Comparison of ENCODE assay signal across 8 mouse cellular contexts in genomic region chr7:125707593-125708022, GRCm38 (mm10). TPM values are rescaled to one million over a fixed set of nuclear protein-coding genes. Genes with fewer than 3 reads are reported as not detected.
A peak's percentile ranks its signal among the peaks of the same experiment; 100 is the strongest.
DNase-seq lines count a peak whose midpoint lies in the region; ATAC-seq lines count a peak whose summit lies in the region.

Gtf3c1 (minus strand) TSS chr7:125707780.
D430042O09Rik (plus strand) TSS chr7:125707888.

- H3K27me3 ChIP-seq in forebrain, embryonic 14.5 days (replicated peaks; ENCODE audit: control insufficient read depth, insufficient read depth, low read length), result no peaks in the 10 kb centered on the region
- no peaks in the 10 kb centered on the region for H3K27me3 ChIP-seq in neural tube, embryonic 15.5 days (replicated peaks)

- intact Hi-C loops in heart, postnatal 14 days (cut with DNase I), result no loop called here

- ATAC-seq in forebrain, embryonic 14.5 days, result peak; percentile 99
- ATAC-seq in neural tube, embryonic 15.5 days (ENCODE audit: low FRiP score), result peak; percentile 99

- peaks cover 16% of the 10 kb centered on the region for H3K36me3 ChIP-seq in forebrain, embryonic 14.5 days (ENCODE audit: control insufficient read depth, insufficient read depth, low read length)
- peaks cover 16% of the 10 kb centered on the region for H3K36me3 ChIP-seq in neural tube, embryonic 15.5 days

- peak within 1 kb of the TSS; percentile 96 for H3K4me3 ChIP-seq in forebrain, embryonic 14.5 days (ENCODE audit: low read depth, low read length)
- H3K4me3 ChIP-seq in neural tube, embryonic 15.5 days (replicated peaks), result peak within 1 kb of the TSS; percentile 83

- peaks cover 26% of the 10 kb centered on the region for H3K4me1 ChIP-seq in forebrain, embryonic 14.5 days (ENCODE audit: control insufficient read depth, insufficient read depth, low read length)
- H3K4me1 ChIP-seq in neural tube, embryonic 15.5 days, result peaks cover 43% of the 10 kb centered on the region

- peak within 1 kb of the TSS; percentile 84 for H3K4me2 ChIP-seq in forebrain, embryonic 14.5 days (ENCODE audit: low read length)
- peak within 1 kb of the TSS; percentile 82 for H3K4me2 ChIP-seq in neural tube, embryonic 15.5 days

- H3K9me3 ChIP-seq in forebrain, embryonic 14.5 days (replicated peaks; ENCODE audit: control insufficient read depth, low read length), result no peaks in the 10 kb centered on the region
- H3K9me3 ChIP-seq in neural tube, embryonic 15.5 days (replicated peaks), result no peaks in the 10 kb centered on the region

- WGBS in forebrain, embryonic 14.5 days, result under 1% methylated on average over 45 of the region's 45 CpGs
- 0% methylated on average over 45 of the region's 45 CpGs for WGBS in neural tube, embryonic 15.5 days

- H3K27ac ChIP-seq in forebrain, embryonic 14.5 days (ENCODE audit: low read depth, low read length), result peak within 1 kb of the TSS; percentile 92
- peak within 1 kb of the TSS; percentile 93 for H3K27ac ChIP-seq in neural tube, embryonic 15.5 days (replicated peaks)

- peak; percentile 98 for DNase-seq in ES-CJ7 (ENCODE audit: low read depth, low spot score)
- peak; percentile 100 for DNase-seq in cerebellum, adult 11 months
- DNase-seq in forebrain, embryonic 14.5 days (ENCODE audit: low spot score), result peak; percentile 100
- DNase-seq in heart, postnatal 14 days, result peak; percentile 100
- DNase-seq in layer of hippocampus, adult 11-12 months (ENCODE audit: low spot score), result peak; percentile 100
- DNase-seq in lung, adult 18-20 months, result peak; percentile 100
- DNase-seq in testis, postnatal 14 days (ENCODE audit: low spot score), result peak; percentile 100

- H3K9ac ChIP-seq in forebrain, embryonic 14.5 days (ENCODE audit: low read length), result peak within 1 kb of the TSS; percentile 96
- peak within 1 kb of the TSS; percentile 92 for H3K9ac ChIP-seq in neural tube, embryonic 15.5 days (replicated peaks)

RNA-seq across cellular contexts. Expression of gene Gtf3c1, which starts in this region (rescaled TPM):
- polyA plus RNA-seq in forebrain, embryonic 14.5 days (2014; fragmentation: Nextera tagmentation; extraction: Ambion mirVana), result 33.5 and 41.0 TPM in 2 replicates
- total RNA-seq in heart, postnatal 14 days (2021), result 10 to 100 TPM; 68.4 to 72.4 TPM
- polyA plus RNA-seq in neural tube, embryonic 15.5 days (2015; fragmentation: Nextera tagmentation; extraction: Ambion mirVana), result 23.2 and 24.9 TPM in 2 replicates

RNA-seq across cellular contexts. Expression of gene D430042O09Rik, which starts in this region (rescaled TPM):
- polyA plus RNA-seq in forebrain, embryonic 14.5 days (2014; fragmentation: Nextera tagmentation; extraction: Ambion mirVana), result 5.3 and 7.3 TPM in 2 replicates
- 10 to 100 TPM; 11.7 to 15.2 TPM for total RNA-seq in heart, postnatal 14 days (2021)
- polyA plus RNA-seq in neural tube, embryonic 15.5 days (2015; fragmentation: Nextera tagmentation; extraction: Ambion mirVana), result 5.4 and 6.7 TPM in 2 replicates

Comparison
In these comparisons a context has a peak if more than half of its experiments do, and no peak if none do; other contexts are left out.
1. Peak in every context shown above with its lines: DNase-seq, ATAC-seq, H3K4me3 ChIP-seq and H3K27ac ChIP-seq.